9 mouse cellular contexts compared by ENCODE assay signal in genomic region chr1:186550265-186550885, GRCm38 (mm10).
DNase-seq lines count a peak whose midpoint lies in the region; ATAC-seq and TF ChIP-seq lines count a peak whose summit lies in the region.
"Had no signal": no experiment of that assay in that cellular context is flagged by ENCODE, and none has a peak within 500 bp of the region (broad histone marks: within the 10 kb centered on the region; RNA-seq: fewer than 3 reads in every experiment).

No protein-coding gene starts in this region.

- no peaks in the 10 kb centered on the region for H3K27me3 ChIP-seq in kidney, embryonic 15.5 days
- H3K27me3 ChIP-seq in ES-Bruce4 (ENCODE audit: control insufficient read depth, insufficient read depth, low read length, poor library complexity, severe bottlenecking), result no peaks in the 10 kb centered on the region
- H3K27me3 ChIP-seq in neural tube, embryonic 15.5 days (replicated peaks), result no peaks in the 10 kb centered on the region
- H3K27me3 ChIP-seq: liver, embryonic 15.5 days had no signal

- ATAC-seq in kidney, embryonic 15.5 days (replicated peaks; ENCODE audit: low FRiP score), result no peak
- no peak for ATAC-seq in neural tube, embryonic 15.5 days (ENCODE audit: low FRiP score)
- ATAC-seq in activated CD4-positive, CD25-positive, alpha-beta regulatory T cell, adult 4 months, result no peak

- WGBS in kidney, embryonic 15.5 days, result 77% methylated on average over 7 of the region's 7 CpGs
- 86% methylated on average over 7 of the region's 7 CpGs for WGBS in neural tube, embryonic 15.5 days

- no peak overlapping the region for H3K4me3 ChIP-seq in kidney, embryonic 15.5 days (replicated peaks)
- H3K4me3 ChIP-seq in ES-Bruce4 (ENCODE audit: low read depth, low read length), result no peak overlapping the region
- no peak overlapping the region for H3K4me3 ChIP-seq in neural tube, embryonic 15.5 days (replicated peaks)
- H3K4me3 ChIP-seq: liver, embryonic 15.5 days had no signal

- DNase-seq in kidney, adult 18-20 months, result peak; percentile 8
- peak; percentile 66 for DNase-seq in adrenal gland, postnatal 25 days
- peak; percentile 42 for DNase-seq in kidney, postnatal 10 days
- DNase-seq in ovary, postnatal 14 days (ENCODE audit: low spot score), result no peak

- TF ChIP-seq CTCF in ES-Bruce4 (IDR thresholded peaks at IDR 0.05; ENCODE audit: low read depth, low read length), result peak; percentile 26

- no peak overlapping the region for H3K9ac ChIP-seq in kidney, embryonic 15.5 days
- no peak overlapping the region for H3K9ac ChIP-seq in ES-Bruce4 (ENCODE audit: low read depth, poor library complexity, severe bottlenecking)
- H3K9ac ChIP-seq in neural tube, embryonic 15.5 days (replicated peaks), result no peak overlapping the region
- H3K9ac ChIP-seq: liver, embryonic 15.5 days had no signal

- H3K9me3 ChIP-seq in kidney, embryonic 15.5 days (replicated peaks), result no peaks in the 10 kb centered on the region
- H3K9me3 ChIP-seq in ES-Bruce4 (replicated peaks; ENCODE audit: control insufficient read depth, insufficient read depth, low read length, poor library complexity, severe bottlenecking), result no peaks in the 10 kb centered on the region
- no peaks in the 10 kb centered on the region for H3K9me3 ChIP-seq in neural tube, embryonic 15.5 days (replicated peaks)
- H3K9me3 ChIP-seq: liver, embryonic 15.5 days had no signal

- TF ChIP-seq POLR2A in ES-Bruce4 (IDR thresholded peaks at IDR 0.05; ENCODE audit: insufficient read depth, low read length), result no peak

- peaks cover 7% of the 10 kb centered on the region for H3K4me1 ChIP-seq in kidney, embryonic 15.5 days
- no peaks in the 10 kb centered on the region for H3K4me1 ChIP-seq in ES-Bruce4 (ENCODE audit: control insufficient read depth, insufficient read depth, low read length)
- peaks cover 13% of the 10 kb centered on the region for H3K4me1 ChIP-seq in neural tube, embryonic 15.5 days
- H3K4me1 ChIP-seq: liver, embryonic 15.5 days had no signal

- H3K36me3 ChIP-seq in kidney, embryonic 15.5 days, result no peaks in the 10 kb centered on the region
- H3K36me3 ChIP-seq in ES-Bruce4 (ENCODE audit: control insufficient read depth, insufficient read depth, low read length, poor library complexity, severe bottlenecking), result no peaks in the 10 kb centered on the region
- H3K36me3 ChIP-seq in neural tube, embryonic 15.5 days, result no peaks in the 10 kb centered on the region
- H3K36me3 ChIP-seq: liver, embryonic 15.5 days had no signal

- no peak for TF ChIP-seq EP300 in ES-Bruce4 (IDR thresholded peaks at IDR 0.05; ENCODE audit: insufficient read depth, low read depth, low read length)

- no peak overlapping the region for H3K4me2 ChIP-seq in kidney, embryonic 15.5 days
- no peak overlapping the region for H3K4me2 ChIP-seq in neural tube, embryonic 15.5 days
- H3K4me2 ChIP-seq: liver, embryonic 15.5 days had no signal

- H3K27ac ChIP-seq in kidney, embryonic 15.5 days, result no peak overlapping the region
- H3K27ac ChIP-seq in ES-Bruce4 (ENCODE audit: insufficient read depth, low read length), result no peak overlapping the region
- no peak overlapping the region for H3K27ac ChIP-seq in neural tube, embryonic 15.5 days (replicated peaks)
- H3K27ac ChIP-seq: liver, embryonic 15.5 days had no signal
